Mouse (Mus musculus) heart, adult 8-10 months (tissue): Measurements from ENCODE around the gene Anapc15. TPM values are rescaled to one million over a fixed set of nuclear protein-coding genes. Genes with fewer than 3 reads are reported as not detected.
A peak's percentile ranks its signal among the peaks of the same experiment; 100 is the strongest.

Experiments
- DNase-seq: peaks from one replicate; pipeline ENCODE4 v3.0.0; 2022; ENCODE audit warnings: low spot score
- total RNA-seq, 4 experiments: library from RNA; stranded (reverse); gene quantifications; 2 replicates each; pipeline ENCODE4 v1.2.4; 2022

Anapc15 gene
- total RNA-seq: 10 to 100 TPM; 20.8 to 26.8 (median 24.9) TPM

GRCm38 (mm10) chr7:101863415-101863814, at the start of gene Anapc15:
TSS of gene Anapc15 (plus strand) at chr7:101863715.
- DNase-seq: no peak

- DNase-seq: no peak
Measured at GRCm38 (mm10) chr7:101817861-101818401, 45.6 kb upstream of the Anapc15 start, which contains the start of gene Phox2a. TSS of gene Phox2a (plus strand) at chr7:101818313.

- no peak for DNase-seq
Measured at GRCm38 (mm10) chr7:101820295-101821030, 43.1 kb upstream of the Anapc15 start.

GRCm38 (mm10) chr7:101821571-101822501, 41.7 kb upstream of the Anapc15 start:
- DNase-seq: peak; percentile 63

GRCm38 (mm10) chr7:101822836-101823757, 40.4 kb upstream of the Anapc15 start:
- DNase-seq: no peak

- no peak for DNase-seq
Measured at GRCm38 (mm10) chr7:101823758-101824630, 39.5 kb upstream of the Anapc15 start.

GRCm38 (mm10) chr7:101830373-101830772, 33.1 kb upstream of the Anapc15 start:
- no peak for DNase-seq

- no peak for DNase-seq
Measured at GRCm38 (mm10) chr7:101831437-101831836, 32.1 kb upstream of the Anapc15 start.

- no peak for DNase-seq
Measured at GRCm38 (mm10) chr7:101832372-101832771, 31.1 kb upstream of the Anapc15 start.

GRCm38 (mm10) chr7:101833352-101833751, 30.2 kb upstream of the Anapc15 start:
- no peak for DNase-seq

GRCm38 (mm10) chr7:101833916-101834584, 29.5 kb upstream of the Anapc15 start:
- DNase-seq: no peak

GRCm38 (mm10) chr7:101834903-101835302, 28.6 kb upstream of the Anapc15 start:
- no peak for DNase-seq

GRCm38 (mm10) chr7:101835457-101836109, 27.9 kb upstream of the Anapc15 start:
- DNase-seq: no peak

GRCm38 (mm10) chr7:101836271-101837153, 27.0 kb upstream of the Anapc15 start:
- DNase-seq: no peak

GRCm38 (mm10) chr7:101837154-101837605, 26.3 kb upstream of the Anapc15 start:
- no peak for DNase-seq

- DNase-seq: peak; percentile 94
Measured at GRCm38 (mm10) chr7:101837606-101838471, 25.7 kb upstream of the Anapc15 start, which contains the start of gene Inppl1. TSS of gene Inppl1 (minus strand) at chr7:101838229.

GRCm38 (mm10) chr7:101844186-101844585, 19.3 kb upstream of the Anapc15 start:
- DNase-seq: no peak
